Mouse (Mus musculus): Measurements from ENCODE around the gene Sox18. TPM values are rescaled to one million over a fixed set of nuclear protein-coding genes. Genes with fewer than 3 reads are reported as not detected.

Sox18 gene
- total and polyA plus RNA-seq, 2 experiments from 2014 or later, result 10.6 to 14.7 TPM

DNA sequence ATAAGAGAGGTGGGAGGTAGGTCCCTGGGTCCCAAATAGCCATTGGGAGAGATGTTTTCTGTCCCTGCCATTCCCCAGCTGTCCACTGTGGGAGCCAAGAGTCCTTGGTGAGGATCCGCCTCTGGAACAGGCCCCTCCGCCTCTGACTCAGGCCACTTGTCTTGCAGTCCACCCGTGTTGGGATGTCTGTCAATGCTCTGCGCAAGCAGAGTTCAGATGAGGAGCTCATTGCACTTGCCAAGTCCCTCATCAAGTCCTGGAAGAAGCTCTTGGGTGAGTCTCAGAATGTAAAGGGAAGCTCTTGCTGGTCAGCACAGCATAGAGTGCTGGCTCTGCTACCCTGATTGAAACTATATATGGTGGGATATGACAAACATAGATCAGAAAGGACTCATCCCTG lies 11.9 kb upstream of the Sox18 start:
- peak; percentile 39 for TF ChIP-seq CTCF (IDR thresholded peaks at IDR 0.05; ENCODE audit: low read depth)
- Histone ChIP-seq H3K4me3 (ENCODE audit: low read length) (no peak overlapping the region), H3K36me3 (ENCODE audit: insufficient read depth, low read length) (peaks cover 27% of the 10 kb centered on the region), H3K9ac (replicated peaks; ENCODE audit: low read length) (no peak overlapping the region), H3K27ac (no peak overlapping the region), H3K4me1 (ENCODE audit: insufficient read depth, low read length) (no peaks in the 10 kb centered on the region), H3K27me3 (ENCODE audit: insufficient read depth, low read length) (no peaks in the 10 kb centered on the region), H3K9me3 (ENCODE audit: low read length) (no peaks in the 10 kb centered on the region), H3K4me2 (ENCODE audit: low read depth, low read length) (no peak overlapping the region)
- ATAC-seq, result no peak
- no peak for DNase-seq (ENCODE audit: low spot score)
- 66% methylated on average over 4 of the region's 4 CpGs for WGBS

DNA sequence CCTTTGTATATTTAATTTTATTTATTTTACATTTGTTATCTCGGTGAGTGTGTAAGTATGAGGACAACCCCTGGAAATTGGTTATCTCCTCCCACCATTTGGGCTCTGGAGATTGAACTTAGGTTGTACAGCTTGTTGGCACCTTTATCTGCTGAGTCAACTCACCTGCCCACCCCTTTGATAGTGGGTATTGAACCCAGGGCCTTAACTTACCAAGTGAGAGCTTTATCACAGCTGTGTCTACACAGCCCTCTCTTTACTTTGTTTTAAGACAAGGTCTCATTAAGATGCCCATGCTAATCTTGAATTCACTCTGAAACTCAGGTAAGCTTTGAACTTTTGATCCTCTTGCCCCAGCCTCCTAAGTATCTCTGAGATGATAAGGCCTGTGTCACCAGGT lies 10.5 kb upstream of the Sox18 start:
- no peak overlapping the region for H3K27ac ChIP-seq
- H3K4me2 ChIP-seq (ENCODE audit: low read depth, low read length), result no peak overlapping the region; the same call in 1 of the 2 replicates
- TF ChIP-seq CTCF (IDR thresholded peaks at IDR 0.05; ENCODE audit: low read depth), result no peak
- 0 out of 2 replicates have a peak, but pooled peaks cover 2% of the 10 kb centered on the region for H3K4me1 ChIP-seq (ENCODE audit: insufficient read depth, low read length)
- WGBS, result 93% methylated on average over 1 of the region's 1 CpGs
- ATAC-seq (no peak), DNase-seq (ENCODE audit: low spot score) (no peak)
- H3K9me3 ChIP-seq (ENCODE audit: low read length), result no peaks in the 10 kb centered on the region
- H3K9ac ChIP-seq (replicated peaks; ENCODE audit: low read length), result no peak overlapping the region
- no peak overlapping the region for H3K4me3 ChIP-seq (ENCODE audit: low read length)
- peaks cover 13% of the 10 kb centered on the region; the same call in 1 of the 2 replicates for H3K36me3 ChIP-seq (ENCODE audit: insufficient read depth, low read length)
- no peaks in the 10 kb centered on the region for H3K27me3 ChIP-seq (ENCODE audit: insufficient read depth, low read length)

DNA sequence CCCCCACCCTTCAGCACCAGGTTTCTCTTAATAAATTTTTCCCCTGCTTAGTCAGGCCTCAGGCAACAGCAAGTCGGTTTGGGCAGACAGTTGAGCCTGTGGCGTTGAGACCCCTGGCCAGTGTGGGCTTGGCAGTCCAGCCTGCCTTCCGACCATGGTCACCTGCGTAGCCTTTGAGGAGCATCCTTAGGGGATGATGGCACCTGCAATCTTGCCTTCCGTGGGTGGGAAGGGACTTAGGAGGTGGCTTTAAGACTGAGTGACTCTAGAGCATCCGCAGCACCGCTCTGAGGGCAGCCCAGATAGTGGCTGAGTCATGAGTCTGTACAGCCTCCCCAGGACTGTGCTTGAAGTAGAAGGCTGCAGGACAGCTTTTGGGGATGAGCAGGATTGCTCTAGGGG lies 9.3 kb upstream of the Sox18 start:
- H3K9ac ChIP-seq (replicated peaks; ENCODE audit: low read length), result peak overlapping the region; percentile 89
- peak overlapping the region; percentile 63 for H3K4me3 ChIP-seq (ENCODE audit: low read length)
- H3K9me3 ChIP-seq (ENCODE audit: low read length), result no peaks in the 10 kb centered on the region
- peak overlapping the region; percentile 86 for H3K27ac ChIP-seq
- peaks cover 14% of the 10 kb centered on the region for H3K4me1 ChIP-seq (ENCODE audit: insufficient read depth, low read length)
- no peak for DNase-seq (ENCODE audit: low spot score)
- H3K4me2 ChIP-seq (ENCODE audit: low read depth, low read length), result peak overlapping the region; percentile 99
- ATAC-seq, result peak; percentile 13; the same call in 1 of the 2 replicates
- no peaks in the 10 kb centered on the region for H3K27me3 ChIP-seq (ENCODE audit: insufficient read depth, low read length)
- peaks cover under 1% of the 10 kb centered on the region; the same call in 1 of the 2 replicates for H3K36me3 ChIP-seq (ENCODE audit: insufficient read depth, low read length)
- TF ChIP-seq CTCF (IDR thresholded peaks at IDR 0.05; ENCODE audit: low read depth), result no peak
- 13% methylated on average over 7 of the region's 7 CpGs for WGBS

DNA sequence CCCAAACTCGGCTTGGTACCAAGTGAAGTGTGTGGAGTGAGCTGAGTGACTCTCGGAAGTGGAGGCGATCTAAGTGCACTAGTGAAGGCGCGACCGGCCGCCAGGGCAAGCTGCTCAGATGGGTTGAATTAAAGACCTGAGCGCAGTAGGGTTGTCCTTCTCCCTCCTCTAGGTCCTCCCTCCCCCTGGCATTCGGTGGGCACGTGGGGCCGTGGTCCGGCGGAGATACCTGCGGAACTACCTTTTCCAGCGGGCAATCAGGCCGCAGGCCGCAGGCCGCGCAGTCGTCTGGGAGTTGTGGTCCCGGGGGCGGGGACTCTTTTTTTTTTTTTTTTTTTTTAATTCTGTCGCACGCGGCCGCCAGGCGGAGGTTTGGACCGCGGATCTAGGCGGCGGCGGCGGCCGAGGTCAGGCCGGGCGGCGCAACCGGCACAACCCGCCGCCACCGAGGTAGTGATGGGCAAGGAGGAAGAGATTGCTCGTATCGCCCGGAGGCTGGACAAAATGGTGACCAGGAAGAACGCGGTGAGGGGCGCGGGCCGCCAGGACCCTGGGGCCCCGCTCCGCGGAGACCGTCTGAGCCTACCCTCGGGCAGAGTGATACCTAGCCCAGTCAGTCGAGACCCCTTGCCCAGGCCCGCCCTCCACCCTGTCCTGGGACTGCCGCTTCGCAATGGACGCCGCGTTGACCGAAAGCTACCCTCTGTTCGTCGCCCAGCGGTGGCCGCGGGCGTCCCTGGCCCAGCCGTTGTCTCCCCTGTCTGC lies 8.7 kb upstream of the Sox18 start, which contains the start of gene Tcea2:
TSS of gene Tcea2 (plus strand) at position 360 of the 765 bp plus-strand sequence.
- peak; percentile 44; the same call in 1 of the 2 replicates for TF ChIP-seq CTCF (IDR thresholded peaks at IDR 0.05; ENCODE audit: low read depth)

DNA sequence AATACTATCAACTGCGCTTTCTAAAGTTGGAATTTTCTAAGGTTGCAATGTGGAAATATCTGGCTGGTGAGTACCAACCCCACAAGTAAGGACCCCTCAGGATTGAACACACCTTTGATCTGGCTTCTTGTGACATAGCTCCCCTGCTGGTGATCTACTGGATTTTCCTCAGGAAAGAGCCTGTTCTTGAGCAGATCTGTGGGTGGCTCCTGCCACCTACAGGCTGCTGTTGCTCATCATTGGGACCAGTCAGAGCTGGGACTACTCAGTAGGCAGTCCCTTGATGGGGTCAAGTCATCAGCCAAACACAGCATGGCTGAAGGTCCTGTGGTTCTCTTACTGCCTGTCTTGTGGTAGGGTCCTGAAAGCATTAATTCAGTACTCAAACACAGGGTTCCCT lies 7.3 kb upstream of the Sox18 start:
- peak; percentile 91 for DNase-seq (ENCODE audit: low spot score)
- peaks cover 22% of the 10 kb centered on the region for H3K4me1 ChIP-seq (ENCODE audit: insufficient read depth, low read length)
- no peak overlapping the region for H3K27ac ChIP-seq
- ATAC-seq, result peak; percentile 79
- TF ChIP-seq CTCF (IDR thresholded peaks at IDR 0.05; ENCODE audit: low read depth), result peak; percentile 98
- H3K4me3 ChIP-seq (ENCODE audit: low read length), result no peak overlapping the region
- WGBS, result 52% methylated on average over 1 of the region's 1 CpGs
- no peaks in the 10 kb centered on the region for H3K9me3 ChIP-seq (ENCODE audit: low read length)
- no peaks in the 10 kb centered on the region for H3K27me3 ChIP-seq (ENCODE audit: insufficient read depth, low read length)
- no peak overlapping the region for H3K4me2 ChIP-seq (ENCODE audit: low read depth, low read length)
- H3K36me3 ChIP-seq (ENCODE audit: insufficient read depth, low read length), result no peaks in the 10 kb centered on the region
- no peak overlapping the region for H3K9ac ChIP-seq (replicated peaks; ENCODE audit: low read length)

More for the DNA sequence above, 8.7 kb upstream of the Sox18 start, which contains the start of gene Tcea2:
- H3K4me1 ChIP-seq (ENCODE audit: insufficient read depth, low read length), result peaks cover 19% of the 10 kb centered on the region
- H3K4me2 ChIP-seq (ENCODE audit: low read depth, low read length), result peak within 1 kb of the TSS; percentile 99
- ATAC-seq (peak; percentile 61), DNase-seq (ENCODE audit: low spot score) (peak; percentile 85)
- peak within 1 kb of the TSS; percentile 86 for H3K27ac ChIP-seq
- H3K27me3 ChIP-seq (ENCODE audit: insufficient read depth, low read length), result no peaks in the 10 kb centered on the region
- H3K9ac ChIP-seq (replicated peaks; ENCODE audit: low read length), result peak within 1 kb of the TSS; percentile 89
- under 1% methylated on average over 60 of the region's 69 CpGs for WGBS
- H3K36me3 ChIP-seq (ENCODE audit: insufficient read depth, low read length), result no peaks in the 10 kb centered on the region
- H3K9me3 ChIP-seq (ENCODE audit: low read length), result no peaks in the 10 kb centered on the region
- peak within 1 kb of the TSS; percentile 63 for H3K4me3 ChIP-seq (ENCODE audit: low read length)

DNA sequence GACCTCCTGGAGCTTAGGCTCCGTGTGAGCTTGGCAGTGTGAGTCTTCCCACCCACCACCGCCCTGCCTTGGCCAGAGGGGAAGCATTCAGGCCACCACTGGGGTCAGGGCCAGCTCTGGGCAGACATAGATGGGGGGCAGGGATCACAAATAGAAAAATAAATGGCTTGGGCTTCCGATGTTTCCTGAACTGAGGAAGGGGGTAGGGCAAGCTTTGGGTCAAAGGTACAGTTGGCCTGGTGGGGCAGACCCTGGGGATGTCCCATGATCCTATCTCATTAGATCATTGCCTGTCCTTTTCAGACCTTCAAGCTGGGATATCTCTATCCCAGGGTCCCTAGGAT lies 6.3 kb upstream of the Sox18 start:
- no peak for TF ChIP-seq CTCF (IDR thresholded peaks at IDR 0.05; ENCODE audit: low read depth)
- H3K4me1 ChIP-seq (ENCODE audit: insufficient read depth, low read length), result peaks cover 22% of the 10 kb centered on the region
- H3K4me3 ChIP-seq (ENCODE audit: low read length), result no peak overlapping the region
- no peak overlapping the region for H3K4me2 ChIP-seq (ENCODE audit: low read depth, low read length)
- no peaks in the 10 kb centered on the region for H3K27me3 ChIP-seq (ENCODE audit: insufficient read depth, low read length)
- ATAC-seq (no peak), DNase-seq (ENCODE audit: low spot score) (no peak)
- H3K9ac ChIP-seq (replicated peaks; ENCODE audit: low read length), result no peak overlapping the region
- WGBS, result 59% methylated on average over 3 of the region's 3 CpGs
- H3K9me3 ChIP-seq (ENCODE audit: low read length), result no peaks in the 10 kb centered on the region
- H3K27ac ChIP-seq, result no peak overlapping the region
- H3K36me3 ChIP-seq (ENCODE audit: insufficient read depth, low read length), result no peaks in the 10 kb centered on the region
